Mouse (Mus musculus) heart, embryonic 12.5 days (tissue): ENCODE results near the gene Gm28053. TPM values are rescaled to one million over a fixed set of nuclear protein-coding genes. Genes with fewer than 3 reads are reported as not detected.

Experiments used
- ATAC-seq: fragments of 200-750 bp; cut with Nextera tagmentation; 2 replicates; pipeline ENCODE4 v1.8.0; 2017; ENCODE audit warnings: moderate TSS enrichment, moderate library complexity; ENCODE audit not compliant: insufficient number of reproducible peaks, low FRiP score
- H3K27ac ChIP-seq: fragments of 300-500 bp; sonication (generic); 2 replicates; pipeline ENCODE4 v1.5.1; 2016; ENCODE audit warnings: mild to moderate bottlenecking, moderate library complexity; ENCODE audit not compliant: poor library complexity, severe bottlenecking
- H3K27me3 ChIP-seq: fragments of 300-500 bp; sonication (generic); replicated peaks from 2 replicates; pipeline ENCODE4 v1.6.1; 2016; ENCODE audit warnings: mild to moderate bottlenecking, moderate library complexity
- H3K36me3 ChIP-seq: fragments of 300-500 bp; sonication (generic); 2 replicates; pipeline ENCODE4 v1.6.1; 2016; ENCODE audit warnings: mild to moderate bottlenecking, moderate library complexity
- H3K4me1 ChIP-seq: fragments of 300-500 bp; sonication (generic); replicated peaks from 2 replicates; pipeline ENCODE4 v1.6.1; 2016; ENCODE audit warnings: mild to moderate bottlenecking
- H3K4me2 ChIP-seq: fragments of 300-500 bp; sonication (generic); 2 replicates; pipeline ENCODE4 v1.6.1; 2016; ENCODE audit warnings: mild to moderate bottlenecking, moderate library complexity
- H3K4me3 ChIP-seq: fragments of 300-500 bp; sonication (generic); 2 replicates; pipeline ENCODE4 v1.5.1; 2016; ENCODE audit warnings: mild to moderate bottlenecking
- H3K9ac ChIP-seq: fragments of 300-500 bp; sonication (generic); 2 replicates; pipeline ENCODE4 v1.6.1; 2016; ENCODE audit warnings: mild to moderate bottlenecking, moderate library complexity
- H3K9me3 ChIP-seq: fragments of 300-500 bp; sonication (generic); replicated peaks from 2 replicates; pipeline ENCODE4 v1.6.1; 2016; ENCODE audit warnings: mild to moderate bottlenecking, moderate library complexity
- WGBS: fragments of 180-500 bp; shearing (Covaris S2); methylation state at CpG from one replicate; pipeline ENCODE4 v1.1.7; 2016; 5-methylcytosine and 5-hydroxymethylcytosine counted together
- polyA plus RNA-seq: library from polyadenylated mRNA; unstranded; fragments of >200 nt; fragmentation: Nextera tagmentation; extraction: Ambion mirVana; gene quantifications from 2 replicates; pipeline ENCODE4 v1.2.1, GENCODE M21; 2016

Gene Gm28053
- 2.4 and 3.6 TPM in 2 replicates for polyA plus RNA-seq

DNA sequence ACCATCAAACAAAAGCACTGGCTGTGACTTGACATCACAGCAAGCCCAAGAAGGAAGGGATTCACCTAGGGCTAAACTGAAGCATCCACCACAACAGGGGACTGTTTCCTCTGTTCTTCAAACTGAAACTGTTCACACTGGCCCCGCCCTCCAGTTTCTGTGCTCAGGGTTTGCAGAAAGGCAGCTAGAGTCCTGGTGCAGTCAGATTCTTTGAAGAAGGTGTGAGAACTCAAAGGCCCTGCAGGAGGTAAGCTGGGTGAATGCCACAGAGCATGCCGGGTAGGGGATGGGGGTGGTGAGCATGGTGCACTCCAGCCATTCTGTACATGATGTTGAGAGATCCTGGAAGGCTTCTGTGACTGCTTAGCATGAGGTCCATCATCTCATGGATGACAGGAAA lies at the start of gene Gm28053, which contains the start of gene Gimap7:
Gene Gm28053, plus strand, starts transcription at position 153 of the 400 bp plus-strand sequence.
Gene Gimap7, plus strand, starts transcription at position 167 of the 400 bp plus-strand sequence.
- Histone ChIP-seq H3K9me3 (no peaks in the 10 kb centered on the region), H3K4me2 (no peak within 1 kb of the TSS), H3K36me3 (no peaks in the 10 kb centered on the region), H3K9ac (no peak within 1 kb of the TSS), H3K27me3 (no peaks in the 10 kb centered on the region; the same call in 1 of the 2 replicates), H3K4me1 (no peaks in the 10 kb centered on the region), H3K4me3 (no peak within 1 kb of the TSS), H3K27ac (no peak within 1 kb of the TSS)
- no peak for ATAC-seq
- 47% methylated on average over 2 of the region's 2 CpGs for WGBS

DNA sequence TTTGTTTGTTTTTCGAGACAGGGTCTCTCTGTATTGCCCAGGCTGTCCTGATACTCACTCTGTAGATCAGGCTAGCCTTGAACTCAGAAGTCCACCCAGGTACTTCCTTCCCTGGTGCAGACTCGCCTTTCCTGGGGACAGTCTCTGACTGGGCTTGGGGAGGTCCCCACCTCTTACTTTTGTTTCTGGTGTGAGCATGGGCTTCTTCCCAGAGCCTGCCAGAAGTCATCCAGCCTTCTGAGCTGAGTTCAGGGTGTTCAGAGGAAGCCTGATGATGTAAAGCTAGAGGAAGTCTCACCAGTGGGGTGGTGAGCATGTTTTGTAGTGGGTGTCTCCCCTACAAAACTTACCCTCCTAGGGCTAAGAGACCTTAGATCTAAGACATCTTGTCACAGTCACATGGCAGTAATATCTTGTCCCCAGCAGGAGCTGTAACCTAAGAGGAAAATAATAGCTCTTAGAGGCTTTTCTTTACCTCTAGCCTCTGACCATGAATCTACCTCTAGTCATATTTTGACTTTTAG lies 48.9 kb upstream of the Gm28053 start:
- Histone ChIP-seq H3K4me1 (no peaks in the 10 kb centered on the region), H3K36me3 (no peaks in the 10 kb centered on the region), H3K9ac (no peak overlapping the region), H3K9me3 (no peaks in the 10 kb centered on the region), H3K27ac (no peak overlapping the region), H3K4me3 (no peak overlapping the region), H3K4me2 (no peak overlapping the region), H3K27me3 (no peaks in the 10 kb centered on the region)
- ATAC-seq = no peak
- 54% methylated on average over 2 of the region's 2 CpGs for WGBS

DNA sequence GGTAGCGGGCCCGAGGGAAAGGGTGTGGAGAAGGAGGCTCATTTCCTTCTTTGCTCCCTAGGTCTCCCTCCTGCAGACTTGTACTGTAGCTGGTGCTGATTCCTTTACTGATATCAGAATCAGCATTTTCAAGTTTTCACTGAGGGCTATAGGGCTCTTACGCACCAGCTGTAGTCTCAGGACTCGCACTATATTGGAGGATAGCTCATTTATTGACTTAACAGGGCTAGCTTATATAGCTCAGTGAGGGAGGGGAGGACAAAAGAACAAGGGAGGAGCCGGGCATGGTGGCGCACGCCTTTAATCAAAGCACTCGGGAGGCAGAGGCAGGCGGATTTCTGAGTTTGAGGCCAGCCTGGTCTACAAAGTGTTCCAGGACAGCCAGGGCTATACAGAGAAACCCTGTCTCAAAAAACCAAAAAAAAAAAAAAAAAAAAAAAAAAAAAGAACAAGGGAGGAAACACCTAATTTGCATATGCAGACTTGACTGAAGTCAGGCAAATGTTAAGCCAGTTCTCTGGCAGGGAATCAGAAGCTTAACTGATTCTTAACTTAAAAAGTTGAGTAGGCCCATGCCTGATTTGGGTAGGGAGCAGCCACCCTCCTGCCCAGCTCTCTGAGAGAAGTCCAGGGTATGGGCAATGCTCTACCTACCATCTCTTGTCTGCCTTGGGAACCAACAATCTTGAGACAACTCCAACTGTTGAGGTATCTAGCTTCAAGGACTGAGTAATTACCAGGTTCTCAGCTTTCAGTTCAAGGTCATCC lies 43.9 kb upstream of the Gm28053 start:
- peaks cover 5% of the 10 kb centered on the region for H3K4me1 ChIP-seq
- no peak overlapping the region for H3K9ac ChIP-seq
- ATAC-seq = no peak
- 91% methylated on average over 9 of the region's 9 CpGs for whole genome bisulfite sequencing
- H3K36me3 ChIP-seq = no peaks in the 10 kb centered on the region
- no peak overlapping the region for H3K27ac ChIP-seq
- no peak overlapping the region for H3K4me2 ChIP-seq
- no peaks in the 10 kb centered on the region for H3K9me3 ChIP-seq
- H3K27me3 ChIP-seq = no peaks in the 10 kb centered on the region
- no peak overlapping the region for H3K4me3 ChIP-seq

DNA sequence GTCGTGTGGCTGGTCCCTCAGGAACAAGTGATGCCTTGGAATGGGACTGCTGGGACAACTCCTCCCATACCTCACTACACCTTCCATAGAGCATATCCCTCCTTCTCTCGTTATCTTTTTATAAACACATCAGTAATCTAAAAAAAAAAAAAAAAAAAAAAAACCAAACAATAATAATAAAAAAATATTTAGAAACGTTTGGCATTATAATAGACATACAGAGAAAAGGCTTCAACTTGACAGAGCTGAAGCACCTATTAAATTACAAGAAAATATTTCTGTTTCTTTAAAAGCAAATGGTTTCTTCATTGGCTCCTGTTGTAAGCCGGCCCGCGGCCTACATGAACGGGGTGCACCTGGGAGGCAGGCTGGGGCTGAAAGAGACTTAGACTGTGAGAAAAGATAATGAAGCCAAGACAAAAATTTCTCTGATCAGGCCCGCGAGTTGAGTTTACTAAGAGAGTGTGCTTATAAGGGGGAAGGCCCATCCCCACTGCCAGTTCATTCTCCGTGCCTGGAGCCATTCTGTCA lies 42.9 kb upstream of the Gm28053 start:
- 0 out of 2 replicates have a peak overlapping the region, but pooled peaks have one; percentile 1 for H3K9ac ChIP-seq

DNA sequence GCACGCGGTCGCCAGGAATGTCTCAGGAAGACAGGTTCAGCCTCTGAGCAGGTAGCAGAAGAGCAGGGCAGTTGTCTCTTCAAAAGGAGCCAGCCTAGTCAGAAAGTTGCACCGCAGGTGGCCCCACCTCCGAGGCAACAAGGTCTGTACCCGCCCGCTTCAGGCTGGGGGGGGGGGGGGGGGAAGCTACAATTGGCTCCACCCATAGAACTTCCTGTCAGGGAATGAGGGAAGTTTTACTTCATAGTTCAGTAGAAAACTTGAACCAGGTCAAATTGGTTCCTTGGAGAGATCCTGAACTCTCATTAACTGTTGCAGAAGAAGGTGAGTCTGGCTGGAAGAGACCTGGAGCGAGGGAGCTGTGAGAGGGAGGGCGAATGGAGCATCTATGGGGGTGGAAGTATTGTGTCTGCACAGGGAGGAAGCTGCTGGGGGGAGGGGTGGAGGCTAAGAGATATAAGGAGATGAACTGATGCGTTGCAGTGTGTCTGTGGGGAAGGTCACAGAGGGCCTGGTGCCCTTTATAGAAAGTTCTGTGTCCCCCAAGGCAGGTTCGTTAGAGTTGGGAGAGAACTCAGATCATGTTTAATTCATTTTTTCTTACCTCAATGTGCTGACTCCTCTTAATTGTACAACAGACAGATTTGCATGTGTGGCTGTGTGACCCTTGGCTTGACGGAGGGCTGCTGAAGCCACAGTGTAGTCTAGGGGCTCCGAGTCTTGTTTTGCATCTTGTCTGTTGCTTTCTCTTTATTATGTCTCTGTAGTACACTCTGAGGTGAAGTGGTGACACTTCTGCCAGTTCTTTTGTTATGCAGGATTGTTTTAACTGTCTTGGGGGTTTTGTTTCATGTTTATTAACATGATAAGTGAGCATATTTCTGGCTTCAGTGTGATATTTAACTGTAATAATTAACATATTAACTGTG lies 42.2 kb upstream of the Gm28053 start, which contains the start of gene Gimap9:
Gene Gimap9, plus strand, starts transcription at position 199 of the 929 bp plus-strand sequence.
- Histone ChIP-seq H3K27me3 (no peaks in the 10 kb centered on the region), H3K4me3 (peak within 1 kb of the TSS; percentile 38), H3K9ac (peak within 1 kb of the TSS; percentile 43; the same call in 1 of the 2 replicates), H3K4me1 (peaks cover 5% of the 10 kb centered on the region), H3K36me3 (no peaks in the 10 kb centered on the region), H3K27ac (no peak within 1 kb of the TSS), H3K9me3 (no peaks in the 10 kb centered on the region), H3K4me2 (peak within 1 kb of the TSS; percentile 61)
- 33% methylated on average over 13 of the region's 13 CpGs for WGBS
- ATAC-seq = peak; percentile 29; the same call in 1 of the 2 replicates

More for the DNA sequence above, 42.9 kb upstream of the Gm28053 start:
- peak overlapping the region; percentile 38 for H3K4me3 ChIP-seq
- H3K27ac ChIP-seq = no peak overlapping the region
- peaks cover 5% of the 10 kb centered on the region for H3K4me1 ChIP-seq
- WGBS = 46% methylated on average over 10 of the region's 10 CpGs
- H3K36me3 ChIP-seq = no peaks in the 10 kb centered on the region
- H3K4me2 ChIP-seq = peak overlapping the region; percentile 61
- no peak for ATAC-seq
- no peaks in the 10 kb centered on the region for H3K27me3 ChIP-seq
- no peaks in the 10 kb centered on the region for H3K9me3 ChIP-seq

DNA sequence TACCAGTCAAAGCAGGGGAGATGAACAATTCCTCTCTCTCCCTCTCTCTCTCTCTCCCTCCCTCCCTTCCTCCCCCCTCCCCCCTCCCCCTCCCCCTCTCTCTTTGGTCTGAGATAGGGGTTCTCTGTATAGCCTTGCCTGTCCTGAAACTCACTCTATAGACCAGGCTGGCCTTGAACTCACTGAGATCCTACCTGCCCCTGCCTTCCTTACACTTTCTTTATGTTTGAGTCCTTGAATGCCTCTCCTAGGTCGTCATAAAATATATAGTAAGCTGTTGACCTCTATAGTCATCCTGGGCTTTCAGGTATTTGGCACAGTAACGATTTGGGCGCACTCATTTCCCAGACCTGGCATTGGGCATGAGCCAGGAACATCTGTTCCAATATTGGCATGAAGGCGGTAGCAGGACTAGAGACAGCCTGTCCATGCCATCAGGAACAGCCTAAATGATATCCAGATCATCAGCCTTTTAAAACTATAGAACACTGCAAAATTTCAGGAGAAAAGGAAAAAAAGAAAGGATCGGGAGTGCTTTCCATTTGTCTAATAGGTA lies 41.5 kb upstream of the Gm28053 start:
- Histone ChIP-seq H3K9ac (no peak overlapping the region), H3K4me3 (peak overlapping the region; percentile 38), H3K36me3 (no peaks in the 10 kb centered on the region), H3K27me3 (no peaks in the 10 kb centered on the region), H3K4me2 (peak overlapping the region; percentile 61), H3K9me3 (no peaks in the 10 kb centered on the region), H3K27ac (no peak overlapping the region), H3K4me1 (peaks cover 5% of the 10 kb centered on the region)
- 77% methylated on average over 5 of the region's 5 CpGs for WGBS
- ATAC-seq = no peak

DNA sequence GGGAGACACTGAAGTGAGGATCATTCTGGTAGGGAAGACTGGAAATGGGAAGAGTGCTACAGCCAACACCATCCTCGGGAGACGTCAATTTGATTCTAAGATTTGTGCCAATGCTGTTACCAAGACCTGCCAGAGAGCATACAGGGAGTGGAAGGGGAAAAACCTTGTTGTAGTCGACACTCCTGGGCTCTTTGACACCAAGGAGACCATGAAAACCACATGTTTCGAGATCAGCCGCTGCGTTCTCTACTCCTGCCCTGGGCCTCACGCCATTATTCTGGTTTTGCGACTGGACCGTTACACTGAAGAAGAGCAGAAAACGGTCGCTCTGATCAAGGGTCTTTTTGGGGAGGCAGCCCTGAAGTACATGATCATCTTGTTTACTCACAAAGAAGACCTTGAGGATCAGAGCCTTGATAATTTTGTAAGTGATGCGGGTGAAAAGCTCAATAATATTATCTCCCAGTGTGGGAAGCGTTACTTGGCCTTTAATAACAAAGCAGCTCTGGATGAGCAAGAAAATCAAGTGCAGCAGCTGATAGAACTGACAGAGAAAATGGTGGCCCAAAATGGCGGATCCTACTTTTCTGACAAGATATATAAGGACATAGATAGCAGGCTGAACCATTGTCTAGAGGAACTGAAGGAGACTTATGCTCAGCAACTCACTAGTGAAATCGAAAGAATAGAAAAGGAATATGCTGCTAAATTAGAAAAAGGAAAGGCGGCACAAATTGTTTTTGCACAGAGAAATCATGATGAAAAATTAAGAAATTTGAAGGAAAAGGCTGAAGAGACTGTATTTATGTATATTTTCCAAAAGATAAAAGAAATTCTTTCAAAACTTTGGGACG lies 40.7 kb upstream of the Gm28053 start:
- WGBS = 86% methylated on average over 17 of the region's 17 CpGs
- H3K9me3 ChIP-seq = no peaks in the 10 kb centered on the region
- no peaks in the 10 kb centered on the region for H3K36me3 ChIP-seq
- H3K4me3 ChIP-seq = no peak overlapping the region
- no peaks in the 10 kb centered on the region for H3K27me3 ChIP-seq
- H3K4me1 ChIP-seq = peaks cover 5% of the 10 kb centered on the region
- ATAC-seq = no peak
- no peak overlapping the region for H3K9ac ChIP-seq
- H3K27ac ChIP-seq = no peak overlapping the region
- H3K4me2 ChIP-seq = peak overlapping the region; percentile 61

DNA sequence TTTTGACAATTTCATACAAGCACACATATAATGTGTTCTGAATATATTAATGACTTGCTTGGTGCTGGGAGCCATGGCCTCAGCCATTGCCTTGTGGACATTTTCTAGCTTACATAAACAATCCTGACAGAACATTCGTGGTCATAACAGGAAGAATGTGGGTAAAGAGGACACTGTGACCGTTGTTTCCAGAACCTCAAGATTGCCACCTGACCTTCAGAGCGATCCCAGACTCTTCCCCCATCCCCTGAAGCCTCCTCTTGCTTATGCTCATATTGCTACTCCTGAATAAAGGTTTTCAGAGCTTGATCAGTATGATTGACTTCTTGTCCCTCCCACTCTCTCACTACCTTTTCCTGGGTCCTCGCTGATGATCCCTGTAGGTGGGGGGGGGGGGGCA lies 40.0 kb upstream of the Gm28053 start:
- WGBS = 66% methylated on average over 4 of the region's 4 CpGs
- no peak overlapping the region for H3K9ac ChIP-seq

DNA sequence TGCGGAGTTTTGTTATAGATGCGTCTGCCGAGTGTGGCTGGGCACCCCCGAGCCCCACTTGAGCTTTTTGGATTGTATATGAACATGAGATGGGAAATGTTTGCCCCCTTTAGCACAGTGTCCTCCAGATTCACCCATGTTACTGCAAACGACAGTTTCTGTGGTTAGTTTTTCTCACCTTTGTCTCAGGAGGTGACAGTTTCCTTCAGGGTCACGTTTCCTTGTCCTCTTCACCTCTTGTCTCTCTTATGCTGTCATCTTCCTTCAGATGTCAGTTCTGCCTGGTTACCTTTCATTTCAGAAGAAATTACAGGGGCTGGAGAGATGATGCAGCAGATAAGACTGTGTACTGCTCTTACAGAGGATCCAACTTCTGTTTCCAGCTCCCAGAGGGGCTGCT lies 38.7 kb upstream of the Gm28053 start:
- Histone ChIP-seq H3K27me3 (no peaks in the 10 kb centered on the region), H3K9me3 (no peaks in the 10 kb centered on the region), H3K4me3 (no peak overlapping the region), H3K9ac (no peak overlapping the region), H3K27ac (no peak overlapping the region), H3K4me2 (no peak overlapping the region), H3K36me3 (no peaks in the 10 kb centered on the region), H3K4me1 (peaks cover 5% of the 10 kb centered on the region)
- 75% methylated on average over 6 of the region's 6 CpGs for WGBS
- no peak for ATAC-seq

More for the DNA sequence above, 40.0 kb upstream of the Gm28053 start:
- no peaks in the 10 kb centered on the region for H3K36me3 ChIP-seq
- H3K27ac ChIP-seq = no peak overlapping the region
- peaks cover 5% of the 10 kb centered on the region for H3K4me1 ChIP-seq
- no peaks in the 10 kb centered on the region for H3K27me3 ChIP-seq
- no peaks in the 10 kb centered on the region for H3K9me3 ChIP-seq
- no peak overlapping the region for H3K4me3 ChIP-seq
- ATAC-seq = no peak
- no peak overlapping the region for H3K4me2 ChIP-seq

DNA sequence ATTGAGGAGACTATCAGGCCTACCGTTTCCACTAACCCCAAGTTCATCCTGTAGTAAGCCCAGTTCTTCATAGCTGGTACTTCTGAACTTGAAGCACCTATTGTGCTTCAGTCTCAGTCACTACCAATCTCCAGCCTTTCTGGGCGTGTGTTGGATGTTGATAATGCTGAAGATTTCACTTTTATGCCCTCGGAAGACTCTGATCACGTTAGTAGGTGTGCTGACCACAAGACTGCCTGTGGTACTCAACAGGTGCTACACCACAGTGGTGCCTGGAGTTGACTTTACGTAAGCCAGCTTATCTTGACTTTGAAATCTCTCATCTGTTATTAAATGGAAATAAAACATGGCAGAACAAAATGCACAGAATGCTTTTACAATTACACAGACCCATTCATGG lies 38.0 kb upstream of the Gm28053 start:
- H3K27ac ChIP-seq = no peak overlapping the region
- no peaks in the 10 kb centered on the region for H3K36me3 ChIP-seq
- no peaks in the 10 kb centered on the region for H3K27me3 ChIP-seq
- no peaks in the 10 kb centered on the region for H3K9me3 ChIP-seq
- WGBS = 72% methylated on average over 5 of the region's 5 CpGs
- peaks cover 5% of the 10 kb centered on the region for H3K4me1 ChIP-seq
- H3K4me3 ChIP-seq = no peak overlapping the region
- H3K4me2 ChIP-seq = no peak overlapping the region
- no peak overlapping the region for H3K9ac ChIP-seq
- no peak for ATAC-seq
